Mouse (Mus musculus): ENCODE data around the gene Adgrb2.

Adgrb2 gene

DNA sequence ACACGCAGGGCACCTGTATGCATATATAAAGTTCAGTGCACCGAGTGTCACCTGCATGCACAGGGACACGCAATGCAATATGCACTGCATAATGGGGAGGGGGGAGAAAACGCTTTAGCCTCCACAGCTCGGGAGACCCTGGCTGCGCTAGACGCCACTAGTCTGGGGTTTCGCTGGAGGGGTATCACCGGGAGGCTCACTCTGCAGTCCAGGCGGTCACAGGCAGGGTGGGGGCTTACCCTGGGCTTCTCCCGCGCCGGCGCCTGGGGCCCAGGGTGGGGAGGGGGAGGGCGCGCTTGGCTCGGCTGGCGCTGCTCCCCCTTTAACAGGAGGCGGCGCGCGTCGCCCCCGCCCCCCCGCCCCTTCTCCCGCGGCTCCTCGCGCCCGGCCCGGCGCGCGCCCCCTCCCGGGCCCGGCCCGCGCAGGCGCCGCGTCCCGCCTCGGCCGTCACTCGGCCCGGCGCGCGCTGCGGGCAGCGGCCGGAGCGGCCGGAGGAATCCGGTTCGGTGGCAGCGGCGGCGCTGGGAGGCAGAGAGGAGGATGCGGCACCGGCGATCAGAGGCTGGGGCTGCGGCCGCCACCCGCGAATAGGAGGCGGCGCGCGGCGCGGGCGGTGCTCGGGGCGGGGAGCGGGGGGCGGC lies at the start of gene Adgrb2:
Adgrb2 (plus strand) TSS at position 450 of the 641 bp plus-strand sequence.
- DNase-seq (ENCODE audit: low read depth): peak; percentile 31

DNA sequence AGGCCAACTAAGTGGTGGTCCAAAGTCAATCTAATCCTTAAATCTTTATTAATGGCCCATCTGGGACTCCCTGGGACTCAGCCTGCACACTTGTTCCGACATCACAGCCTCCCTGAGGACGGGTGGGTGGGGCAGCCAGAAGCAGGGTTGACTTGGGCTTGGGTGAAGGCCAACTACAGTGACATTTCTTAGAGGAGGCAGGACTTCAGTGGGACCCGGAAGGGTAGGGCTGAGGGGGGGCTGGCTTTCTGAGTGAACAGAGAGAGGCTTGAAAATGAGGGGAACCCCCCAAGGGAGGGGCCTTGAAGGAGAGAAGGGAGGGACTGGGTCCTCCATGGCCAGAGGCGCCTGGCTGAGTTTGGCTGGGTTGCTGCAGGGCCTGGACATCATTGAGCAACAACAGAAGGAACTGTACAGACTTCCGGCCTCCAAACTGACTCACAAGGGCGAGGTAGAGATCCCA lies 33.3 kb upstream of the Adgrb2 start:
- DNase-seq (ENCODE audit: low read depth): no peak

GRCm38 (mm10) chr4:129952241-129952810 lies 32.3 kb upstream of the Adgrb2 start:
- DNase-seq (ENCODE audit: low read depth): no peak

GRCm38 (mm10) chr4:129954527-129954926 lies 30.1 kb upstream of the Adgrb2 start:
- no peak for DNase-seq (ENCODE audit: low read depth)

- DNase-seq (ENCODE audit: low read depth): peak; percentile 75
Measured at GRCm38 (mm10) chr4:129960180-129960944, 24.3 kb upstream of the Adgrb2 start.

- no peak for DNase-seq (ENCODE audit: low read depth)
Measured at GRCm38 (mm10) chr4:129965294-129965693, 19.4 kb upstream of the Adgrb2 start.

GRCm38 (mm10) chr4:129966201-129966600 lies 18.5 kb upstream of the Adgrb2 start:
- no peak for DNase-seq (ENCODE audit: low read depth)

GRCm38 (mm10) chr4:129967024-129968014 lies 17.4 kb upstream of the Adgrb2 start:
- DNase-seq (ENCODE audit: low read depth): no peak

DNA sequence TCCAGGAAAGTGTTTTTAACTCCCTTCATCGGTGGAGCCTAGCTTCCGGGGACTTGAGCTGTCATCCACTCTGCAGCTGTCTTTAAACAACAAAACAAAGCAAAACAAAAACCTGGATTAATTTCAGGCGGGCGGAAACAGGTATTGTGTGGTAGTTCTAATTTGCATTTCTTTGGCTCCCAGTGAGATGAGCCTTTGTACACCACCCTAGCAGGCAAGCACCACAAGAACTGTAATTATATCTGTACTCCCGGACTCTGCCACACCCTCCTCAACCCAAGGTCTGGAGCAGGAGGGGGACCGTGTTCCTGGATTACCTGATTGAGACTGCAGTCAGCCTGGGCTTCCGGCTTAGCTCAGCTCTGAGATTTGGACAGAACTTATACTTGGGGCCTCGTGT lies 14.5 kb upstream of the Adgrb2 start:
- DNase-seq (ENCODE audit: low read depth): no peak

- DNase-seq (ENCODE audit: low read depth): no peak
Measured at GRCm38 (mm10) chr4:129970861-129971260, 13.8 kb upstream of the Adgrb2 start.

GRCm38 (mm10) chr4:129971989-129972388 lies 12.7 kb upstream of the Adgrb2 start:
- DNase-seq (ENCODE audit: low read depth): no peak

- no peak for DNase-seq (ENCODE audit: low read depth)
Measured at GRCm38 (mm10) chr4:129974285-129974684, 10.4 kb upstream of the Adgrb2 start.

- peak; percentile 21 for DNase-seq (ENCODE audit: low read depth)
Measured at GRCm38 (mm10) chr4:129977256-129977655, 7.4 kb upstream of the Adgrb2 start.

GRCm38 (mm10) chr4:129978227-129978626 lies 6.4 kb upstream of the Adgrb2 start:
- no peak for DNase-seq (ENCODE audit: low read depth)

DNA sequence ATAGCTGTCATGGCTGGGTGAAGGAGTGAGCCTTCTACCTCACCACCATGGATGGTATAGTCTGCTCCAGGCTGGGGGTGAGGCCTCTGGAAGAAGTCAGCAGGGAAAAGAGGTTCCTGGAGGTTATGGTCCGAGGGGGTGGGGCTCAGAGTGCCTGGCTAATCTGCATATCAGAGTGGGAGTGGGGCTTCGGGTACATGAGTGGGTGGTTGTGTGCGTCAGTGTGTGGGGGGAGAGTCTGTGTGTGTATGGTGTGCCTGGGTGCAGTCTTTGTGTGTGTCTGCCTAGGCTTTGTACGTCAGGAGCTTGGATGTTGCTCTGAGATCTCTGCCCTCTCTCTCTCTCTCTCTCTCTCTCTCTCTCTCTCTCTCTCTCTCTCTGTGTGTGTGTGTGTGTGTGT lies 5.7 kb upstream of the Adgrb2 start:
- DNase-seq (ENCODE audit: low read depth): no peak

DNA sequence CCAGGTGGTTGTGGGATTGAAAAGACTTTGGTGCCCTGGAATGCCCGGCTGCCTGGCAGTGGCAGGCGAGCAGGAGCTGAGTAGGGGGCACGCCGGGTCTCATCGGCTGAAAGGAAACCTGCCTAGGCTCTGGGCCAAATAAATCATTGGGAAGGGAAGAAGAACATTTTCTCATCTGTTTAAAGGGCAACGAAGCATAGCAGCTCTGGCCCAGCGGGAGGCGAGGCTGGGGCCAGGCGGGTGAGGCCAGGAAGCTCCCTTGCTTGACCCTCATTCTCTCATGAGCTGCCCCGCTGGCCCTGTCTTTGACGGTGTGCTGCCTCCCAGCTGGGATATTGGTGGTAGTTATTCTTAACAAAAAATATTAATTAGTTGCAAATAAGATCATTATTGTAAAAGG lies 3.0 kb upstream of the Adgrb2 start:
- no peak for DNase-seq (ENCODE audit: low read depth)

GRCm38 (mm10) chr4:129983046-129983445 lies 1.6 kb upstream of the Adgrb2 start:
- DNase-seq (ENCODE audit: low read depth): no peak

DNA sequence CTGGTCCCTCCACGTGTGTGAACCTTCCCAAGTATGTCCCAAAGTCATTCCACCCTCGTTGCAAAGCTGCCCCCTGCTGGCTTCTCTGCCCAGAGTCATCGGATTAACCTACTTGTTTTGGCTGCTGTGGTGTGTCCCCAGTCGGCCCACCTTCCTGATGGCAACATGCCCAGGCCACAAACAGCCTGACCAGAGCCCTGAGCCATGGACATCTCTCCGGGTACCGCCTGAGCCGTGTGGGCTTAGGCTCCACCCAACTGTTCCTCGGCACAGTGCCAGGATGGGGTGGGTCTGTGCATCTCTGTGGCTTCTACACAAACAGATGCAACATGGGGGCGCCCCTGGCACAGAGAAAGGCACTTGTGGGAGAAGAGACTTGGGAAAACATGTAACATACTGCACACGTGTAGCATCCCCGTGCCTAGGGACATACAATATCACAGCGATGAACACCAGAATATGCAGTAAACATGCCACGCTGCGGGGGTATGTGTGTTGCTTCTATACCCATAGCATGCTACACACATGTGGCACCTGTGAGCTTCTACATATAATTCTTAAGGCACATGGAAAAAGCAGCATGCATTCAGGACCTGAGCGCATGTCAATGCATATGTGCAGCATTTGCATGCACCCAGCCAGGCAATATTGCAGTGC lies 778 bp upstream of the Adgrb2 start:
- DNase-seq (ENCODE audit: low read depth): peak; percentile 46

GRCm38 (mm10) chr4:129985161-129985670 lies 546 bp downstream of the Adgrb2 start:
- DNase-seq (ENCODE audit: low read depth): no peak

DNA sequence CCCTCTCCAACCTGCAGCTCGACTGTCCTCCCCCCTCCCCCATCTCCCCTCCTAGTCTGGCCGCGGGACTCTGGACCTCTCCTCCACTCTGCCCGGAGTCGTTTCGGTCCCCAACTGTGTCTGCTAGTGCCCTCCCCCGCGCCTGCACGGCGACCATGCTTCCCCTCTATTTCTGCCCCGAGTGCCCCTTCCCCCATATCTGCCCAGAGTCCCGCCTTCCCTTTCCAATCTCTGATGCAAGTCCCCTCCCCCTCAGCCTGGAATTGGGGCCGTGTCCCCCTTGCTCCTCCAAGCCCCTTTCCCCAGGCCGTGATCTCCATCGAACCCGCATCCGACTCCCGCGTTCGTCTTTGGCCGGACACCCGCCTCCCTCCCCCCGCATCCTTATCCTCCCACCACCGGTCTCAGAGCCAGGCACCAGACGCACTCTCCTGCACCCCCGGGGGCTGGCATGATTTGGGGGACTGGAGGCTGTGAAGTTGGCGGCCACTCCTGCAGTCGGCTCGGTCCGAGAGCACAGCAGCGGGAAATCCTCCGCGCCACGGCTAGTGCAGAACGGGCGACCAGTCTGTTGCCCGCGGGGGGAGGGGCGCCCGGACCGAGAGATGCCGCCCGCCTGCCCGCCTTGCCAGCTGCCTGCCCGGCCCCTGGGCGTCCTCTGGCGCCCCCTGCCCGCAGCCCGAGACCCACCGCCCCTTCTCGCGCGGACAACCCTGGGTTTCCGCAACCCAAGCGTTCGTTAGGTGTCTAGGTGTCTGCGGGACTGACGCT lies 1.2 kb downstream of the Adgrb2 start:
- peak; percentile 63 for DNase-seq (ENCODE audit: low read depth)
